9 mouse cellular contexts compared by ENCODE assay signal in genomic region chr7:45716460-45716857, GRCm38 (mm10). TPM values are rescaled to one million over a fixed set of nuclear protein-coding genes. Genes with fewer than 3 reads are reported as not detected.
DNase-seq lines count a peak whose midpoint lies in the region; ATAC-seq and TF ChIP-seq lines count a peak whose summit lies in the region.
"Had no signal": no experiment of that assay in that cellular context is flagged by ENCODE, and none has a peak within 500 bp of the region (broad histone marks: within the 10 kb centered on the region; RNA-seq: fewer than 3 reads in every experiment).

No protein-coding gene starts in this region.

- peak overlapping the region; percentile 89 for H3K4me2 ChIP-seq in CH12.LX (ENCODE audit: insufficient read depth, low read depth, poor library complexity, severe bottlenecking)
- H3K4me2 ChIP-seq in forebrain, postnatal 0 days (ENCODE audit: low read depth), result peak overlapping the region; percentile 52; the same call in 1 of the 2 replicates
- peak overlapping the region; percentile 81 for H3K4me2 ChIP-seq in liver, embryonic 14.5 days (ENCODE audit: low read depth)

- no peak for TF ChIP-seq CTCF in CH12.LX (conservative IDR thresholded peaks at IDR 0.05 in 1 of 2, IDR thresholded peaks at IDR 0.05 in 1 of 2; ENCODE audit: low read depth in 2 of 2, low read length in 2 of 2)
- TF ChIP-seq CTCF in forebrain, postnatal 0 days (IDR thresholded peaks at IDR 0.05; ENCODE audit: low read depth), result no peak
- TF ChIP-seq CTCF in liver, embryonic 14.5 days (IDR thresholded peaks at IDR 0.05; ENCODE audit: low read depth), result no peak

- H3K4me1 ChIP-seq in CH12.LX (ENCODE audit: control insufficient read depth in 1 of 2, insufficient read depth in 2 of 2), result peaks cover 7 to 41% of the 10 kb centered on the region in 2 experiments; a peak in 3 of 4 replicates
- peaks cover 19% of the 10 kb centered on the region for H3K4me1 ChIP-seq in forebrain, postnatal 0 days (ENCODE audit: insufficient read depth)
- peaks cover 21 to 26% of the 10 kb centered on the region in 2 experiments for H3K4me1 ChIP-seq in liver, embryonic 14.5 days (replicated peaks; ENCODE audit: control insufficient read depth in 2 of 2, insufficient read depth in 2 of 2, low read length in 1 of 2)

- in situ Hi-C loops in CH12.LX (cut with MboI; ENCODE audit: low pct_ligation_motif_present, low pct_unique_long_range_greater_than_20kb, low sequenced_read_pairs), result no loop called here

- ATAC-seq in forebrain, postnatal 0 days, result no peak
- no peak for ATAC-seq in liver, embryonic 14.5 days (ENCODE audit: insufficient read depth)

- dilution Hi-C loops in CH12.LX (cut with MboI; ENCODE audit: extremely low pct_ligation_motif_present, extremely low pct_unique_long_range_greater_than_20kb, low sequenced_read_pairs), result no loop called here

- TF ChIP-seq RAD21 in CH12.LX (IDR thresholded peaks at IDR 0.05; ENCODE audit: low read depth, low read length), result no peak

- H3K4me3 ChIP-seq in CH12.LX (replicated peaks in 1 of 3; ENCODE audit: low read depth in 2 of 3, low read length in 2 of 3, poor library complexity in 1 of 3), result peak overlapping the region; percentile 77 to 100 (median 92)
- no peak overlapping the region for H3K4me3 ChIP-seq in forebrain, postnatal 0 days (ENCODE audit: low read depth, low read length)
- peak overlapping the region; percentile 90 for H3K4me3 ChIP-seq in liver, embryonic 14.5 days (ENCODE audit: insufficient read depth in 1 of 2, low read depth in 2 of 2, low read length in 2 of 2)

- peak; percentile 3 for DNase-seq in gastrocnemius, postnatal 10 days
- no peak for DNase-seq in gastrocnemius, postnatal 25 days
- DNase-seq in CH12.LX (ENCODE audit: extremely low read depth), result no peak
- no peak for DNase-seq in forebrain, postnatal 0 days
- DNase-seq in liver, embryonic 14.5 days (ENCODE audit: low read depth in 3 of 3, low spot score in 3 of 3), result no peak
- DNase-seq in frontal cortex, postnatal 36 days (ENCODE audit: low spot score in 2 of 2), result no peak
- no peak for DNase-seq in cerebellum, postnatal 4 days (ENCODE audit: low spot score in 2 of 2)
- DNase-seq in thymus, postnatal 14 days, result no peak

- H3K27me3 ChIP-seq in CH12.LX (replicated peaks), result no peaks in the 10 kb centered on the region
- no peaks in the 10 kb centered on the region for H3K27me3 ChIP-seq in forebrain, postnatal 0 days (ENCODE audit: insufficient read depth, low read length)
- no peaks in the 10 kb centered on the region for H3K27me3 ChIP-seq in liver, embryonic 14.5 days (ENCODE audit: control insufficient read depth, insufficient read depth, low read length)

- peak overlapping the region; percentile 38; the same call in 1 of the 2 replicates for H3K27ac ChIP-seq in CH12.LX (ENCODE audit: insufficient read depth, low read depth)
- H3K27ac ChIP-seq in forebrain, postnatal 0 days (ENCODE audit: low read depth, low read length), result no peak overlapping the region
- H3K27ac ChIP-seq in liver, embryonic 14.5 days, result peak overlapping the region; percentile 73; the same call in 1 of the 2 replicates

- no peak for TF ChIP-seq POLR2A in CH12.LX (IDR thresholded peaks at IDR 0.05; ENCODE audit: low read depth, low read length)

- peaks cover 46 to 64% of the 10 kb centered on the region in 2 experiments for H3K36me3 ChIP-seq in CH12.LX (replicated peaks in 1 of 2; ENCODE audit: control insufficient read depth in 1 of 2, insufficient read depth in 1 of 2, low read length in 1 of 2)
- peaks cover 37% of the 10 kb centered on the region for H3K36me3 ChIP-seq in forebrain, postnatal 0 days (ENCODE audit: insufficient read depth)
- H3K36me3 ChIP-seq in liver, embryonic 14.5 days (replicated peaks; ENCODE audit: control insufficient read depth, insufficient read depth, low read depth), result peaks cover 30% of the 10 kb centered on the region

- H3K9me3 ChIP-seq in CH12.LX (replicated peaks; ENCODE audit: low read length), result no peaks in the 10 kb centered on the region
- H3K9me3 ChIP-seq in forebrain, postnatal 0 days (ENCODE audit: low read length), result no peaks in the 10 kb centered on the region
- H3K9me3 ChIP-seq in liver, embryonic 14.5 days (ENCODE audit: control insufficient read depth, low read length), result no peaks in the 10 kb centered on the region

- H3K9ac ChIP-seq in CH12.LX (ENCODE audit: insufficient read depth, low read depth), result peak overlapping the region; percentile 91
- H3K9ac ChIP-seq in forebrain, postnatal 0 days, result no peak overlapping the region
- H3K9ac ChIP-seq in liver, embryonic 14.5 days (replicated peaks), result peak overlapping the region; percentile 99

- 91% methylated on average over 3 of the region's 3 CpGs for WGBS in forebrain, postnatal 0 days
- 59% methylated on average over 3 of the region's 3 CpGs for WGBS in liver, embryonic 14.5 days (ENCODE audit: insufficient replicate concordance)

- peaks cover 47% of the 10 kb centered on the region for H3K79me2 ChIP-seq in CH12.LX (replicated peaks; ENCODE audit: control insufficient read depth, extremely low read depth, insufficient read depth, poor library complexity, severe bottlenecking)

- no peak for TF ChIP-seq EP300 in CH12.LX (IDR thresholded peaks at IDR 0.05; ENCODE audit: low read length)
- no peak for TF ChIP-seq EP300 in liver, embryonic 14.5 days (IDR thresholded peaks at IDR 0.05; ENCODE audit: low read depth)

TF ChIP-seq in CH12.LX, 34 proteins besides CTCF, POLR2A, EP300 and RAD21 (continues in another document):
- TF ChIP-seq UBTF (IDR thresholded peaks at IDR 0.05; ENCODE audit: low read depth, low read length) (no peak), CHD1 (IDR thresholded peaks at IDR 0.05; ENCODE audit: low read depth, low read length) (no peak), SIN3A (IDR thresholded peaks at IDR 0.05; ENCODE audit: low read length) (no peak), NRF1 (IDR thresholded peaks at IDR 0.05; ENCODE audit: low read depth, low read length) (no peak), PAX5 (IDR thresholded peaks at IDR 0.05; ENCODE audit: low read length) (no peak), GABPA (IDR thresholded peaks at IDR 0.05; ENCODE audit: insufficient replicate concordance, low read depth, low read length) (no peak), IRF4 (IDR thresholded peaks at IDR 0.05; ENCODE audit: low read depth, low read length) (no peak), ELF1 (IDR thresholded peaks at IDR 0.05; ENCODE audit: low read depth, low read length) (no peak), NELFE (IDR thresholded peaks at IDR 0.05; ENCODE audit: low read depth, low read length) (no peak), MXI1 (IDR thresholded peaks at IDR 0.05; ENCODE audit: low read depth, low read length) (no peak), KAT2A (IDR thresholded peaks at IDR 0.05; ENCODE audit: insufficient replicate concordance, low read length) (no peak)

RNA-seq across cellular contexts. Expression of gene Rpl18, which starts 1.2 kb away (rescaled TPM):
- 100 to 1,000 TPM; 793 to 822 TPM for total RNA-seq in gastrocnemius, postnatal 10 days (2021)
- 100 to 1,000 TPM; 433 to 449 TPM for total RNA-seq in gastrocnemius, postnatal 25 days (2021)
- total RNA-seq in CH12.LX (2012; rRNA removed) (3,614 and 3,766 TPM in 2 replicates), CH12.LX (2014; rRNA removed) (3,153 and 3,204 TPM in 2 replicates)
- polyA plus RNA-seq in CH12.LX (2012; ENCODE audit: insufficient read length, low read depth), result 2,393 and 2,438 TPM in 2 replicates
- 891 and 1,057 TPM in 2 replicates for total RNA-seq in forebrain, postnatal 0 days (2014; rRNA removed)
- 517 and 655 TPM in 2 replicates for polyA plus RNA-seq in forebrain, postnatal 0 days (2015; fragmentation: Nextera tagmentation; extraction: Ambion mirVana)
- 499 and 605 TPM in 2 replicates for polyA plus RNA-seq in liver, embryonic 14.5 days (2012; rRNA removed)
- 832 and 846 TPM in 2 replicates for polyA plus RNA-seq in liver, embryonic 14.5 days (2014; fragmentation: Nextera tagmentation; extraction: Ambion mirVana)

RNA-seq across cellular contexts. Expression of gene Sphk2, which starts 1.3 kb away (rescaled TPM):
- total RNA-seq in gastrocnemius, postnatal 10 days (2021), result 10 to 100 TPM; 11.8 to 13.8 TPM
- total RNA-seq in gastrocnemius, postnatal 25 days (2021), result 10 to 100 TPM in 1 of 2 experiments, 1 to 10 TPM in 1; 8.5 to 12.7 TPM
- total RNA-seq in CH12.LX (2012; rRNA removed), result 16.6 and 19.2 TPM in 2 replicates
- 7.3 and 9.4 TPM in 2 replicates for total RNA-seq in CH12.LX (2014; rRNA removed)
- 21.8 and 22.4 TPM in 2 replicates for polyA plus RNA-seq in CH12.LX (2012; ENCODE audit: insufficient read length, low read depth)
- 19.6 and 21.5 TPM in 2 replicates for total RNA-seq in forebrain, postnatal 0 days (2014; rRNA removed)
- polyA plus RNA-seq in forebrain, postnatal 0 days (2015; fragmentation: Nextera tagmentation; extraction: Ambion mirVana), result 16.5 and 18.7 TPM in 2 replicates
- polyA plus RNA-seq in liver, embryonic 14.5 days (2012; rRNA removed), result 7.6 and 9.1 TPM in 2 replicates
- 5.8 and 9.0 TPM in 2 replicates for polyA plus RNA-seq in liver, embryonic 14.5 days (2014; fragmentation: Nextera tagmentation; extraction: Ambion mirVana)

RNA-seq across cellular contexts. Expression of gene Fam83e, which starts 4.6 kb away (rescaled TPM):
- under 1 TPM; 0.12 to 0.45 TPM for total RNA-seq in gastrocnemius, postnatal 10 days (2021)
- under 1 TPM; 0.13 to 0.29 TPM for total RNA-seq in gastrocnemius, postnatal 25 days (2021)
- 1.3 and 1.4 TPM in 2 replicates for total RNA-seq in CH12.LX (2012; rRNA removed)
- total RNA-seq in CH12.LX (2014; rRNA removed), result 0.13 and 0.39 TPM in 2 replicates
- polyA plus RNA-seq in CH12.LX (2012; ENCODE audit: insufficient read length, low read depth), result 0.40 and 0.74 TPM in 2 replicates
- 0.31 and 0.33 TPM in 2 replicates for total RNA-seq in forebrain, postnatal 0 days (2014; rRNA removed)
- 0.09 TPM in 1 of 2 replicates, not detected in the other for polyA plus RNA-seq in forebrain, postnatal 0 days (2015; fragmentation: Nextera tagmentation; extraction: Ambion mirVana)
- polyA plus RNA-seq in liver, embryonic 14.5 days (2012; rRNA removed), result 0.31 and 0.32 TPM in 2 replicates
- polyA plus RNA-seq in liver, embryonic 14.5 days (2014; fragmentation: Nextera tagmentation; extraction: Ambion mirVana), result 0.14 and 0.32 TPM in 2 replicates

RNA-seq across cellular contexts. Expression of gene Spaca4, which starts 9.2 kb away (rescaled TPM):
- total RNA-seq in gastrocnemius, postnatal 10 days (2021), result not detected
- not detected for total RNA-seq in gastrocnemius, postnatal 25 days (2021)
- total RNA-seq in CH12.LX (2012; rRNA removed), result 0.21 TPM in 1 of 2 replicates, not detected in the other
- not detected in 2 replicates for total RNA-seq in CH12.LX (2014; rRNA removed)
- polyA plus RNA-seq in CH12.LX (2012; ENCODE audit: insufficient read length, low read depth), result 0.35 TPM in 1 of 2 replicates, not detected in the other
- total RNA-seq in forebrain, postnatal 0 days (2014; rRNA removed), result not detected in 2 replicates
- not detected in 2 replicates for polyA plus RNA-seq in forebrain, postnatal 0 days (2015; fragmentation: Nextera tagmentation; extraction: Ambion mirVana)
- polyA plus RNA-seq in liver, embryonic 14.5 days (2012; rRNA removed), result not detected in 2 replicates
- not detected in 2 replicates for polyA plus RNA-seq in liver, embryonic 14.5 days (2014; fragmentation: Nextera tagmentation; extraction: Ambion mirVana)
- polyA plus RNA-seq: cortical plate, adult 2 months had no signal

RNA-seq across cellular contexts. Expression of gene Dbp, which starts 11.6 kb away (rescaled TPM):
- 10 to 100 TPM; 35.9 to 37.9 TPM for total RNA-seq in gastrocnemius, postnatal 10 days (2021)
- total RNA-seq in gastrocnemius, postnatal 25 days (2021), result 100 to 1,000 TPM in 1 of 2 experiments, 10 to 100 TPM in 1; 14.3 to 121 TPM
- 7.9 and 8.5 TPM in 2 replicates for total RNA-seq in CH12.LX (2012; rRNA removed)
- total RNA-seq in CH12.LX (2014; rRNA removed), result 11.0 and 12.4 TPM in 2 replicates
- polyA plus RNA-seq in CH12.LX (2012; ENCODE audit: insufficient read length, low read depth), result 7.2 and 10.4 TPM in 2 replicates
- 9.0 and 11.7 TPM in 2 replicates for total RNA-seq in forebrain, postnatal 0 days (2014; rRNA removed)
- 6.4 and 6.6 TPM in 2 replicates for polyA plus RNA-seq in forebrain, postnatal 0 days (2015; fragmentation: Nextera tagmentation; extraction: Ambion mirVana)
- polyA plus RNA-seq in liver, embryonic 14.5 days (2012; rRNA removed), result 0.69 and 0.80 TPM in 2 replicates
- 0.51 and 0.54 TPM in 2 replicates for polyA plus RNA-seq in liver, embryonic 14.5 days (2014; fragmentation: Nextera tagmentation; extraction: Ambion mirVana)
